Mouse (Mus musculus): ENCODE results near the gene Gm9803.

DNA sequence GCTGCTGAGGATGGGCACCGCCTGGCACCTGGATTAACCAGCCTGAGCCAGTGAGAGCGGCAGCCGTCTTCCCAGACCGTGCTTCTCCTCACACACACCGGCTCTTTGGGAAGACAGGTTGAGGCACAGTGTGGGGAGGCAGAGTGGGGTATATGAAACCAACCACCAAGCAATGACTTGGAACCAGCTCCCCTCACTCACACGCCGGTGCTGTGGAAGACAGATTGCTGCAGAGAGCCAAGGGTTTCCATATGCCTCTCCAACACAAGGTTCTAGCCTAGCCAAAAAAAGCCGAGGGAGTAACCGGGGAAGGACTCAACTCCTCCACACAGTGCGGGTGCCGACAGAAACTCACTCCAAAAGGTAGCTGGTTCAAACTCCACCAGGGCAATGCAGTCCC lies 35.4 kb downstream of the Gm9803 start:
- no peak for TF ChIP-seq CTCF (conservative IDR thresholded peaks at IDR 0.05; ENCODE audit: low read length)
- TF ChIP-seq NANOG (IDR thresholded peaks at IDR 0.05; ENCODE audit: borderline replicate concordance, low read length) = no peak
- no peak for TF ChIP-seq POU5F1 (IDR thresholded peaks at IDR 0.05; ENCODE audit: borderline replicate concordance, low read length)
